Mouse (Mus musculus): ENCODE data around the gene Nol4l. TPM values are rescaled to one million over a fixed set of nuclear protein-coding genes. Genes with fewer than 3 reads are reported as not detected.

Gene Nol4l
- polyA plus RNA-seq, 1 experiment from 2014 or later: 11.3 TPM

GRCm38 (mm10) chr2:153492179-153492517, 37.6 kb downstream of the Nol4l start:
- Histone ChIP-seq H3K4me2 (peak overlapping the region; percentile 98), H3K27ac (no peak overlapping the region), H3K36me3 (no peaks in the 10 kb centered on the region), H3K9ac (peak overlapping the region; percentile 59), H3K27me3 (peaks cover 15% of the 10 kb centered on the region), H3K9me3 (no peaks in the 10 kb centered on the region), H3K4me1 (peaks cover 35% of the 10 kb centered on the region), H3K4me3 (peak overlapping the region; percentile 62)
- WGBS: under 1% methylated on average over 24 of the region's 24 CpGs
- ATAC-seq (ENCODE audit: borderline replicate concordance, extremely low read depth, low FRiP score, low TSS enrichment): peak; percentile 20; the same call in 1 of the 2 replicates

GRCm38 (mm10) chr2:153491512-153492178, 38.1 kb downstream of the Nol4l start:
- Histone ChIP-seq H3K4me3 (peak overlapping the region; percentile 62), H3K4me2 (peak overlapping the region; percentile 98), H3K27me3 (peaks cover 15% of the 10 kb centered on the region), H3K4me1 (peaks cover 31% of the 10 kb centered on the region), H3K27ac (no peak overlapping the region), H3K36me3 (no peaks in the 10 kb centered on the region), H3K9me3 (no peaks in the 10 kb centered on the region), H3K9ac (peak overlapping the region; percentile 59)
- WGBS: 14% methylated on average over 18 of the region's 18 CpGs
- ATAC-seq (ENCODE audit: borderline replicate concordance, extremely low read depth, low FRiP score, low TSS enrichment): no peak

- Histone ChIP-seq H3K4me2 (no peak overlapping the region), H3K36me3 (no peaks in the 10 kb centered on the region), H3K9me3 (no peaks in the 10 kb centered on the region), H3K27ac (no peak overlapping the region; the same call in 1 of the 2 replicates), H3K9ac (no peak overlapping the region), H3K4me1 (peaks cover 29% of the 10 kb centered on the region), H3K27me3 (peaks cover 15% of the 10 kb centered on the region), H3K4me3 (no peak overlapping the region)
- no peak for ATAC-seq (ENCODE audit: borderline replicate concordance, extremely low read depth, low FRiP score, low TSS enrichment)
- 46% methylated on average over 5 of the region's 5 CpGs for whole genome bisulfite sequencing
Observed at GRCm38 (mm10) chr2:153490940-153491339, 38.8 kb downstream of the Nol4l start.

- H3K4me1 ChIP-seq: peaks cover 26% of the 10 kb centered on the region
- ATAC-seq (ENCODE audit: borderline replicate concordance, extremely low read depth, low FRiP score, low TSS enrichment): no peak
- H3K9me3 ChIP-seq: no peaks in the 10 kb centered on the region
- H3K4me2 ChIP-seq: no peak overlapping the region
- no peak overlapping the region for H3K27ac ChIP-seq
- no peaks in the 10 kb centered on the region for H3K36me3 ChIP-seq
- no peak overlapping the region for H3K9ac ChIP-seq
- peaks cover 15% of the 10 kb centered on the region for H3K27me3 ChIP-seq
- 97% methylated on average over 1 of the region's 1 CpGs for WGBS
- H3K4me3 ChIP-seq: no peak overlapping the region
Observed at GRCm38 (mm10) chr2:153490116-153490515, 39.7 kb downstream of the Nol4l start.

- no peaks in the 10 kb centered on the region for H3K36me3 ChIP-seq
- no peak overlapping the region for H3K4me2 ChIP-seq
- 71% methylated on average over 4 of the region's 4 CpGs for WGBS
- peaks cover 4% of the 10 kb centered on the region; the same call in 1 of the 2 replicates for H3K27me3 ChIP-seq
- H3K27ac ChIP-seq: no peak overlapping the region
- no peak overlapping the region for H3K4me3 ChIP-seq
- H3K4me1 ChIP-seq: peaks cover 8% of the 10 kb centered on the region
- H3K9ac ChIP-seq: no peak overlapping the region
- H3K9me3 ChIP-seq: no peaks in the 10 kb centered on the region
- no peak for ATAC-seq (ENCODE audit: borderline replicate concordance, extremely low read depth, low FRiP score, low TSS enrichment)
Observed at GRCm38 (mm10) chr2:153484071-153484470, 45.7 kb downstream of the Nol4l start.

GRCm38 (mm10) chr2:153483118-153483983, 46.4 kb downstream of the Nol4l start:
- Histone ChIP-seq H3K9me3 (no peaks in the 10 kb centered on the region), H3K4me2 (peak overlapping the region; percentile 14), H3K9ac (no peak overlapping the region), H3K36me3 (no peaks in the 10 kb centered on the region), H3K27me3 (peaks cover 4% of the 10 kb centered on the region; the same call in 1 of the 2 replicates), H3K4me3 (no peak overlapping the region), H3K4me1 (peaks cover 8% of the 10 kb centered on the region), H3K27ac (no peak overlapping the region)
- WGBS: 9% methylated on average over 20 of the region's 20 CpGs
- peak; percentile 41; the same call in 1 of the 2 replicates for ATAC-seq (ENCODE audit: borderline replicate concordance, extremely low read depth, low FRiP score, low TSS enrichment)

GRCm38 (mm10) chr2:153481861-153482120, 48.0 kb downstream of the Nol4l start:
- no peak overlapping the region for H3K27ac ChIP-seq
- no peak overlapping the region for H3K4me3 ChIP-seq
- ATAC-seq (ENCODE audit: borderline replicate concordance, extremely low read depth, low FRiP score, low TSS enrichment): no peak
- WGBS: 66% methylated on average over 2 of the region's 2 CpGs
- no peak overlapping the region for H3K9ac ChIP-seq
- peaks cover 9% of the 10 kb centered on the region for H3K4me1 ChIP-seq
- H3K27me3 ChIP-seq: peaks cover 4% of the 10 kb centered on the region; the same call in 1 of the 2 replicates
- no peaks in the 10 kb centered on the region for H3K36me3 ChIP-seq
- no peaks in the 10 kb centered on the region for H3K9me3 ChIP-seq
- H3K4me2 ChIP-seq: no peak overlapping the region

- no peak overlapping the region for H3K4me3 ChIP-seq
- H3K4me2 ChIP-seq: no peak overlapping the region
- H3K9me3 ChIP-seq: no peaks in the 10 kb centered on the region
- WGBS: 73% methylated on average over 7 of the region's 7 CpGs
- H3K9ac ChIP-seq: no peak overlapping the region
- H3K27me3 ChIP-seq: peaks cover 4% of the 10 kb centered on the region; the same call in 1 of the 2 replicates
- H3K4me1 ChIP-seq: peaks cover 14% of the 10 kb centered on the region
- no peak overlapping the region for H3K27ac ChIP-seq
- no peak for ATAC-seq (ENCODE audit: borderline replicate concordance, extremely low read depth, low FRiP score, low TSS enrichment)
- no peaks in the 10 kb centered on the region for H3K36me3 ChIP-seq
Observed at GRCm38 (mm10) chr2:153481108-153481860, 48.5 kb downstream of the Nol4l start.

GRCm38 (mm10) chr2:153479486-153479885, 50.3 kb downstream of the Nol4l start:
- H3K9me3 ChIP-seq: no peaks in the 10 kb centered on the region
- 97% methylated on average over 1 of the region's 1 CpGs for WGBS
- H3K27me3 ChIP-seq: peaks cover 4% of the 10 kb centered on the region; the same call in 1 of the 2 replicates
- H3K4me1 ChIP-seq: peaks cover 32% of the 10 kb centered on the region
- no peak overlapping the region for H3K4me2 ChIP-seq
- no peak overlapping the region for H3K9ac ChIP-seq
- no peaks in the 10 kb centered on the region for H3K36me3 ChIP-seq
- H3K4me3 ChIP-seq: no peak overlapping the region
- H3K27ac ChIP-seq: no peak overlapping the region
- no peak for ATAC-seq (ENCODE audit: borderline replicate concordance, extremely low read depth, low FRiP score, low TSS enrichment)

GRCm38 (mm10) chr2:153478583-153478982, 51.2 kb downstream of the Nol4l start:
- H3K4me1 ChIP-seq: peaks cover 35% of the 10 kb centered on the region
- H3K9ac ChIP-seq: no peak overlapping the region
- whole genome bisulfite sequencing: 12% methylated on average over 4 of the region's 4 CpGs
- no peaks in the 10 kb centered on the region for H3K36me3 ChIP-seq
- H3K4me2 ChIP-seq: no peak overlapping the region
- peak; percentile 62; the same call in 1 of the 2 replicates for ATAC-seq (ENCODE audit: borderline replicate concordance, extremely low read depth, low FRiP score, low TSS enrichment)
- no peaks in the 10 kb centered on the region for H3K27me3 ChIP-seq
- no peak overlapping the region for H3K4me3 ChIP-seq
- H3K9me3 ChIP-seq: no peaks in the 10 kb centered on the region
- no peak overlapping the region for H3K27ac ChIP-seq

- H3K9ac ChIP-seq: no peak overlapping the region
- no peaks in the 10 kb centered on the region for H3K9me3 ChIP-seq
- peak; percentile 60 for ATAC-seq (ENCODE audit: borderline replicate concordance, extremely low read depth, low FRiP score, low TSS enrichment)
- WGBS: 10% methylated on average over 4 of the region's 4 CpGs
- no peaks in the 10 kb centered on the region for H3K27me3 ChIP-seq
- H3K36me3 ChIP-seq: no peaks in the 10 kb centered on the region
- no peak overlapping the region for H3K4me3 ChIP-seq
- peaks cover 29% of the 10 kb centered on the region for H3K4me1 ChIP-seq
- H3K4me2 ChIP-seq: no peak overlapping the region
- peak overlapping the region; percentile 72 for H3K27ac ChIP-seq
Observed at GRCm38 (mm10) chr2:153475114-153476112, 54.4 kb downstream of the Nol4l start.
